In the genomic region with DNA sequence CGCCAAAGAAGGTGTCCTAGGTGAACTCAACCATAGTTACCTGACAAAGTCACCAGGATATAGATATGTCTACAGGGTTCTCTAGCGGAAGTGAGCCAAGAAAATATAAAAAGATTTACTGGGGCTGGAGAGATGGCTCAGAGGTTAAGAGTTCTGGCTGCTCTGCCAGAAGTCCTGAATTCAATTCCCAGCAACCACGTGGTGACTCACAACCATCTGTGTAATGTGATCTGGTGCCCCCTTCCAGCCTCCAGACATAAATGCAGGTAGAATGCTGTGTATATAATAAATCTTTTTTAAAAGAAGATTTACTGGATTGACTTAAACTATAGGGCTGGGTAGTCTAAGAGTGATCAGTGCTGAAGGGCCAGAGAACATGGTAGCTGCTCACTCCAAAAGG, we compare ENCODE assay signal across 23 mouse cellular contexts. TPM values are rescaled to one million over a fixed set of nuclear protein-coding genes. Genes with fewer than 3 reads are reported as not detected.
"Had no signal": no experiment of that assay in that cellular context is flagged by ENCODE, and none has a peak within 500 bp of the region (broad histone marks: within the 10 kb centered on the region; RNA-seq: fewer than 3 reads in every experiment).

No protein-coding gene starts in this region.

- H3K9me3 ChIP-seq: limb, embryonic 13.5 days; liver, embryonic 12.5 days; liver, embryonic 15.5 days; lung, embryonic 15.5 days; megakaryocyte, embryonic 14.5 days; midbrain, embryonic 10.5 days; midbrain, embryonic 13.5 days; neural tube, embryonic 13.5 days had no signal

- H3K4me1 ChIP-seq: liver, embryonic 12.5 days; lung, embryonic 15.5 days; midbrain, embryonic 13.5 days had no signal

- H3K4me3 ChIP-seq: left cerebral cortex, adult 2 months; limb, embryonic 13.5 days; liver, embryonic 12.5 days; liver, embryonic 15.5 days; lung, embryonic 15.5 days; megakaryocyte, embryonic 14.5 days; midbrain, embryonic 10.5 days; midbrain, embryonic 13.5 days; neural tube, embryonic 13.5 days had no signal

- ATAC-seq: liver, embryonic 12.5 days; midbrain, embryonic 13.5 days; midbrain, embryonic 16.5 days had no signal

- H3K4me2 ChIP-seq: limb, embryonic 13.5 days; liver, embryonic 12.5 days; liver, embryonic 15.5 days; lung, embryonic 15.5 days; midbrain, embryonic 13.5 days; neural tube, embryonic 13.5 days had no signal

- H3K27me3 ChIP-seq: limb, embryonic 13.5 days; liver, embryonic 12.5 days; liver, embryonic 15.5 days; lung, embryonic 15.5 days; megakaryocyte, embryonic 14.5 days; midbrain, embryonic 13.5 days; neural tube, embryonic 13.5 days had no signal

- H3K27ac ChIP-seq: kidney, postnatal 0 days; left cerebral cortex, adult 2 months; limb, embryonic 13.5 days; liver, embryonic 12.5 days; liver, embryonic 15.5 days; lung, embryonic 15.5 days; midbrain, embryonic 10.5 days; midbrain, embryonic 13.5 days; neural tube, embryonic 13.5 days had no signal

- H3K9ac ChIP-seq: limb, embryonic 13.5 days; liver, embryonic 12.5 days; liver, embryonic 15.5 days; lung, embryonic 15.5 days; midbrain, embryonic 13.5 days; neural tube, embryonic 13.5 days had no signal

- DNase-seq: kidney, adult 18-20 months; kidney, adult 9 months; kidney, postnatal 36 days; layer of hippocampus, postnatal 36 days; liver; lung, adult 18-20 months; lung, postnatal 10 days; lung, postnatal 36 days; thymus, adult 18-20 months; thymus, postnatal 36 days had no signal

RNA-seq across cellular contexts. Expression of gene Ovol2, which starts 50.5 kb away (rescaled TPM):
- total RNA-seq: monocyte, adult 5-6 weeks; neutrophil, adult 5-6 weeks had no signal
- polyA plus RNA-seq: liver, embryonic 12.5 days; liver, embryonic 15.5 days; midbrain, embryonic 10.5 days; midbrain, embryonic 13.5 days; midbrain, embryonic 16.5 days had no signal
